Mouse (Mus musculus) limb, embryonic 11.5 days (tissue): Measurements from ENCODE around the gene D430042O09Rik. TPM values are rescaled to one million over a fixed set of nuclear protein-coding genes. Genes with fewer than 3 reads are reported as not detected.

Source experiments
- ATAC-seq: fragments of 200-750 bp; cut with Nextera tagmentation; 2 replicates; pipeline ENCODE4 v1.8.0; 2017; ENCODE audit warnings: low read depth; ENCODE audit not compliant: insufficient number of reproducible peaks, low FRiP score, low TSS enrichment
- DNase-seq: peaks from one replicate; pipeline ENCODE4 v3.0.0-alpha.2; 2015; ENCODE audit warnings: low spot score
- H3K27ac ChIP-seq: fragments of 300-500 bp; sonication (generic); replicated peaks from 2 replicates; pipeline ENCODE4 v1.5.1; 2014; ENCODE audit warnings: low read depth, mild to moderate bottlenecking, low read length
- H3K27me3 ChIP-seq: fragments of 300-500 bp; sonication (generic); 2 replicates; pipeline ENCODE4 v1.6.1; 2014; ENCODE audit warnings: mild to moderate bottlenecking, low read length, mixed read lengths; ENCODE audit not compliant: control insufficient read depth, insufficient read depth
- H3K36me3 ChIP-seq: fragments of 300-500 bp; sonication (generic); 2 replicates; pipeline ENCODE4 v1.6.1; 2014; ENCODE audit warnings: mild to moderate bottlenecking, low read length, moderate library complexity, mixed read lengths; ENCODE audit not compliant: control insufficient read depth, insufficient read depth
- H3K4me1 ChIP-seq: fragments of 300-500 bp; sonication (generic); 2 replicates; pipeline ENCODE4 v1.6.1; 2014; ENCODE audit warnings: low read length, mixed read lengths; ENCODE audit not compliant: control insufficient read depth, insufficient read depth
- H3K4me2 ChIP-seq: fragments of 300-500 bp; sonication (generic); 2 replicates; pipeline ENCODE4 v1.6.1; 2014; ENCODE audit warnings: low read depth, mild to moderate bottlenecking, moderate library complexity; ENCODE audit not compliant: severe bottlenecking
- H3K4me3 ChIP-seq: fragments of 300-500 bp; sonication (generic); 2 replicates; pipeline ENCODE4 v1.5.1; 2014; ENCODE audit warnings: low read depth, low read length
- H3K9ac ChIP-seq: fragments of 300-500 bp; sonication (generic); 2 replicates; pipeline ENCODE4 v1.6.1; 2014; ENCODE audit warnings: mild to moderate bottlenecking, low read length
- H3K9me3 ChIP-seq: fragments of 300-500 bp; sonication (generic); 2 replicates; pipeline ENCODE4 v1.6.1; 2016; ENCODE audit warnings: low read length; ENCODE audit not compliant: control insufficient read depth
- WGBS: fragments of 180-500 bp; shearing (Covaris S2); extraction: QIAGEN DNeasy Blood & Tissue Kit; methylation state at CpG from one replicate; pipeline ENCODE4 v1.1.7; 2014; 5-methylcytosine and 5-hydroxymethylcytosine counted together
- polyA plus RNA-seq: library from polyadenylated mRNA; unstranded; fragments of >200 nt; fragmentation: Nextera tagmentation; extraction: Ambion mirVana; gene quantifications from 2 replicates; pipeline ENCODE4 v1.2.1, GENCODE M21; 2014

Gene D430042O09Rik
- polyA plus RNA-seq, 1 experiment from 2014 or later, result 11.3 TPM

GRCm38 (mm10) chr7:125859564-125859963 lies 151.9 kb downstream of the D430042O09Rik start:
- Histone ChIP-seq H3K4me1 (peaks cover 4% of the 10 kb centered on the region), H3K4me2 (no peak overlapping the region), H3K4me3 (no peak overlapping the region), H3K9ac (no peak overlapping the region), H3K36me3 (no peaks in the 10 kb centered on the region), H3K9me3 (no peaks in the 10 kb centered on the region), H3K27me3 (no peaks in the 10 kb centered on the region), H3K27ac (no peak overlapping the region)
- DNase-seq (no peak), ATAC-seq (no peak)
- 73% methylated on average over 3 of the region's 3 CpGs for WGBS

- peaks cover 4% of the 10 kb centered on the region for H3K4me1 ChIP-seq
- H3K4me3 ChIP-seq, result no peak overlapping the region
- DNase-seq (no peak), ATAC-seq (no peak)
- H3K9ac ChIP-seq, result no peak overlapping the region
- H3K9me3 ChIP-seq, result no peaks in the 10 kb centered on the region
- 90% methylated on average over 9 of the region's 9 CpGs for WGBS
- no peak overlapping the region for H3K4me2 ChIP-seq
- H3K27me3 ChIP-seq, result no peaks in the 10 kb centered on the region
- no peak overlapping the region for H3K27ac ChIP-seq
- no peaks in the 10 kb centered on the region for H3K36me3 ChIP-seq
Measured at GRCm38 (mm10) chr7:125860421-125860820, 152.7 kb downstream of the D430042O09Rik start.

GRCm38 (mm10) chr7:125864026-125864425 lies 156.3 kb downstream of the D430042O09Rik start:
- DNase-seq (no peak), ATAC-seq (no peak)
- Histone ChIP-seq H3K4me1 (peaks cover 4% of the 10 kb centered on the region), H3K27ac (no peak overlapping the region), H3K9ac (no peak overlapping the region), H3K4me3 (no peak overlapping the region), H3K4me2 (no peak overlapping the region), H3K36me3 (no peaks in the 10 kb centered on the region; the same call in 1 of the 2 replicates), H3K9me3 (no peaks in the 10 kb centered on the region), H3K27me3 (no peaks in the 10 kb centered on the region)
- 24% methylated on average over 1 of the region's 1 CpGs for WGBS

- Histone ChIP-seq H3K4me1 (peaks cover 4% of the 10 kb centered on the region), H3K36me3 (no peaks in the 10 kb centered on the region; the same call in 1 of the 2 replicates), H3K9me3 (no peaks in the 10 kb centered on the region), H3K4me3 (no peak overlapping the region), H3K4me2 (no peak overlapping the region), H3K27me3 (no peaks in the 10 kb centered on the region), H3K9ac (no peak overlapping the region), H3K27ac (no peak overlapping the region)
- WGBS, result 23% methylated on average over 11 of the region's 11 CpGs
- ATAC-seq, result no peak
- DNase-seq, result peak; percentile 33
Measured at GRCm38 (mm10) chr7:125865234-125865633, 157.5 kb downstream of the D430042O09Rik start.

GRCm38 (mm10) chr7:125868570-125868969 lies 160.9 kb downstream of the D430042O09Rik start:
- Histone ChIP-seq H3K4me1 (peaks cover 19% of the 10 kb centered on the region), H3K4me3 (no peak overlapping the region), H3K9me3 (no peaks in the 10 kb centered on the region), H3K9ac (no peak overlapping the region), H3K36me3 (no peaks in the 10 kb centered on the region; the same call in 1 of the 2 replicates), H3K27ac (no peak overlapping the region), H3K4me2 (no peak overlapping the region), H3K27me3 (no peaks in the 10 kb centered on the region)
- 85% methylated on average over 3 of the region's 3 CpGs for WGBS
- ATAC-seq (no peak), DNase-seq (no peak)

GRCm38 (mm10) chr7:125871404-125872201 lies 163.9 kb downstream of the D430042O09Rik start:
- 0 out of 2 replicates have a peak, but pooled peaks have one; percentile 32 for ATAC-seq
- H3K27ac ChIP-seq, result peak overlapping the region; percentile 59; the same call in 1 of the 2 replicates

GRCm38 (mm10) chr7:125872202-125872580 lies 164.5 kb downstream of the D430042O09Rik start:
- no peak overlapping the region for H3K4me3 ChIP-seq
- H3K4me1 ChIP-seq, result peaks cover 16% of the 10 kb centered on the region
- H3K36me3 ChIP-seq, result no peaks in the 10 kb centered on the region
- H3K27ac ChIP-seq, result no peak overlapping the region
- ATAC-seq, result no peak
- H3K27me3 ChIP-seq, result no peaks in the 10 kb centered on the region
- H3K9me3 ChIP-seq, result no peaks in the 10 kb centered on the region
- no peak overlapping the region for H3K4me2 ChIP-seq
- no peak overlapping the region for H3K9ac ChIP-seq
- DNase-seq, result no peak
- 60% methylated on average over 6 of the region's 6 CpGs for WGBS

More at GRCm38 (mm10) chr7:125871404-125872201, 163.9 kb downstream of the D430042O09Rik start:
- H3K27me3 ChIP-seq, result no peaks in the 10 kb centered on the region
- DNase-seq, result peak; percentile 45
- no peaks in the 10 kb centered on the region; the same call in 1 of the 2 replicates for H3K36me3 ChIP-seq
- no peak overlapping the region for H3K4me2 ChIP-seq
- H3K4me3 ChIP-seq, result no peak overlapping the region
- WGBS, result 23% methylated on average over 12 of the region's 12 CpGs
- no peaks in the 10 kb centered on the region for H3K9me3 ChIP-seq
- peaks cover 16% of the 10 kb centered on the region for H3K4me1 ChIP-seq
- no peak overlapping the region for H3K9ac ChIP-seq

- ATAC-seq, result no peak
- WGBS, result 70% methylated on average over 3 of the region's 3 CpGs
- H3K4me1 ChIP-seq, result peaks cover 16% of the 10 kb centered on the region
Measured at GRCm38 (mm10) chr7:125872874-125873273, 165.2 kb downstream of the D430042O09Rik start.

More at GRCm38 (mm10) chr7:125872874-125873273, 165.2 kb downstream of the D430042O09Rik start:
- Histone ChIP-seq H3K4me3 (no peak overlapping the region), H3K4me2 (no peak overlapping the region), H3K9ac (no peak overlapping the region), H3K27ac (no peak overlapping the region), H3K9me3 (no peaks in the 10 kb centered on the region), H3K36me3 (no peaks in the 10 kb centered on the region), H3K27me3 (no peaks in the 10 kb centered on the region)
- no peak for DNase-seq
